12 mouse cellular contexts compared by ENCODE assay signal in genomic region chr9:75551342-75551741, GRCm38 (mm10). TPM values are rescaled to one million over a fixed set of nuclear protein-coding genes. Genes with fewer than 3 reads are reported as not detected.
DNase-seq lines count a peak whose midpoint lies in the region; ATAC-seq lines count a peak whose summit lies in the region.
"Had no signal": no experiment of that assay in that cellular context is flagged by ENCODE, and none has a peak within 500 bp of the region (broad histone marks: within the 10 kb centered on the region; RNA-seq: fewer than 3 reads in every experiment).

No protein-coding gene starts in this region.

- WGBS in embryonic facial prominence, embryonic 11.5 days = 35% methylated on average over 5 of the region's 5 CpGs
- WGBS in embryonic facial prominence, embryonic 10.5 days = 54% methylated on average over 5 of the region's 5 CpGs
- 38% methylated on average over 5 of the region's 5 CpGs for WGBS in hindbrain, embryonic 16.5 days
- WGBS in hindbrain, embryonic 12.5 days = 58% methylated on average over 5 of the region's 5 CpGs

- no peak overlapping the region for H3K4me3 ChIP-seq in embryonic facial prominence, embryonic 11.5 days (ENCODE audit: low read depth, low read length)
- H3K4me3 ChIP-seq in embryonic facial prominence, embryonic 10.5 days = no peak overlapping the region
- no peak overlapping the region for H3K4me3 ChIP-seq in hindbrain, embryonic 16.5 days (ENCODE audit: low read length)
- H3K4me3 ChIP-seq in hindbrain, embryonic 12.5 days = no peak overlapping the region
- H3K4me3 ChIP-seq: embryonic facial prominence, embryonic 12.5 days had no signal

- peak; percentile 27 for DNase-seq in embryonic facial prominence, embryonic 11.5 days (ENCODE audit: low spot score)
- no peak for DNase-seq in embryonic facial prominence, embryonic 10.5 days (ENCODE audit: low spot score)
- DNase-seq in lung, postnatal 10 days = peak; percentile 46
- no peak for DNase-seq in lung, postnatal 36 days
- DNase-seq in cerebellum, postnatal 25 days = peak; percentile 36 to 53
- DNase-seq in kidney, postnatal 10 days = no peak
- DNase-seq: gastrocnemius, postnatal 14 days; kidney, postnatal 4 days; thymus, adult 2 months had no signal

- no peaks in the 10 kb centered on the region for H3K36me3 ChIP-seq in embryonic facial prominence, embryonic 11.5 days (replicated peaks; ENCODE audit: control insufficient read depth, insufficient read depth, low read depth, low read length)
- no peaks in the 10 kb centered on the region; the same call in 1 of the 2 replicates for H3K36me3 ChIP-seq in embryonic facial prominence, embryonic 10.5 days (replicated peaks)
- no peaks in the 10 kb centered on the region for H3K36me3 ChIP-seq in hindbrain, embryonic 16.5 days (ENCODE audit: control insufficient read depth, insufficient read depth, low read length)
- H3K36me3 ChIP-seq in hindbrain, embryonic 12.5 days = no peaks in the 10 kb centered on the region; the same call in 1 of the 2 replicates
- H3K36me3 ChIP-seq: embryonic facial prominence, embryonic 12.5 days had no signal

- no peak overlapping the region for H3K27ac ChIP-seq in embryonic facial prominence, embryonic 11.5 days (replicated peaks; ENCODE audit: low read depth, low read length)
- H3K27ac ChIP-seq in embryonic facial prominence, embryonic 10.5 days (replicated peaks) = no peak overlapping the region
- H3K27ac ChIP-seq in hindbrain, embryonic 16.5 days (ENCODE audit: low read depth, low read length) = no peak overlapping the region
- no peak overlapping the region for H3K27ac ChIP-seq in hindbrain, embryonic 12.5 days
- H3K27ac ChIP-seq: embryonic facial prominence, embryonic 12.5 days had no signal

- no peak overlapping the region for H3K9ac ChIP-seq in embryonic facial prominence, embryonic 11.5 days (replicated peaks; ENCODE audit: low read length)
- no peak overlapping the region for H3K9ac ChIP-seq in hindbrain, embryonic 16.5 days (ENCODE audit: low read depth, low read length)
- H3K9ac ChIP-seq in hindbrain, embryonic 12.5 days = no peak overlapping the region
- H3K9ac ChIP-seq: embryonic facial prominence, embryonic 12.5 days had no signal

- H3K27me3 ChIP-seq in embryonic facial prominence, embryonic 11.5 days (ENCODE audit: control insufficient read depth, insufficient read depth, low read length) = no peaks in the 10 kb centered on the region
- H3K27me3 ChIP-seq in embryonic facial prominence, embryonic 10.5 days (replicated peaks; ENCODE audit: low read depth, poor library complexity, severe bottlenecking) = no peaks in the 10 kb centered on the region
- H3K27me3 ChIP-seq in hindbrain, embryonic 16.5 days (replicated peaks; ENCODE audit: control insufficient read depth, insufficient read depth, low read length) = no peaks in the 10 kb centered on the region
- no peaks in the 10 kb centered on the region for H3K27me3 ChIP-seq in hindbrain, embryonic 12.5 days
- H3K27me3 ChIP-seq: embryonic facial prominence, embryonic 12.5 days had no signal

- ATAC-seq in embryonic facial prominence, embryonic 11.5 days (replicated peaks; ENCODE audit: insufficient number of reproducible peaks, low FRiP score, low TSS enrichment, low read depth) = no peak
- ATAC-seq in hindbrain, embryonic 16.5 days = peak; percentile 21; the same call in 1 of the 2 replicates
- ATAC-seq in hindbrain, embryonic 12.5 days (ENCODE audit: low FRiP score) = no peak

- no peak overlapping the region for H3K4me2 ChIP-seq in embryonic facial prominence, embryonic 11.5 days (ENCODE audit: low read depth, low read length)
- H3K4me2 ChIP-seq in hindbrain, embryonic 16.5 days (ENCODE audit: low read length) = no peak overlapping the region
- no peak overlapping the region for H3K4me2 ChIP-seq in hindbrain, embryonic 12.5 days (replicated peaks)
- H3K4me2 ChIP-seq: embryonic facial prominence, embryonic 12.5 days had no signal

- H3K4me1 ChIP-seq in embryonic facial prominence, embryonic 11.5 days (ENCODE audit: control insufficient read depth, insufficient read depth, low read length) = no peaks in the 10 kb centered on the region; the same call in 1 of the 2 replicates
- H3K4me1 ChIP-seq in embryonic facial prominence, embryonic 10.5 days = peaks cover 24% of the 10 kb centered on the region
- 0 out of 2 replicates have a peak, but pooled peaks cover 2% of the 10 kb centered on the region for H3K4me1 ChIP-seq in hindbrain, embryonic 16.5 days (ENCODE audit: control insufficient read depth, insufficient read depth, low read depth, low read length)
- H3K4me1 ChIP-seq in hindbrain, embryonic 12.5 days = peaks cover 2% of the 10 kb centered on the region

- no peaks in the 10 kb centered on the region for H3K9me3 ChIP-seq in embryonic facial prominence, embryonic 11.5 days (replicated peaks; ENCODE audit: control insufficient read depth, low read length)
- 0 out of 2 replicates have a peak, but pooled peaks cover 6% of the 10 kb centered on the region for H3K9me3 ChIP-seq in embryonic facial prominence, embryonic 10.5 days
- H3K9me3 ChIP-seq in hindbrain, embryonic 16.5 days (ENCODE audit: control insufficient read depth, low read length) = peaks cover 4% of the 10 kb centered on the region; the same call in 1 of the 2 replicates
- H3K9me3 ChIP-seq in hindbrain, embryonic 12.5 days (replicated peaks) = peaks cover 5% of the 10 kb centered on the region; the same call in 1 of the 2 replicates
- H3K9me3 ChIP-seq: embryonic facial prominence, embryonic 12.5 days had no signal

RNA-seq across cellular contexts. Expression of gene Tmod3, which starts 8.1 kb away (rescaled TPM):
- polyA plus RNA-seq in embryonic facial prominence, embryonic 11.5 days (2014; fragmentation: Nextera tagmentation; extraction: Ambion mirVana) = 106 and 117 TPM in 2 replicates
- 81.0 and 99.2 TPM in 2 replicates for polyA plus RNA-seq in embryonic facial prominence, embryonic 10.5 days (2016; fragmentation: Nextera tagmentation; extraction: Ambion mirVana)
- 75.6 and 79.5 TPM in 2 replicates for polyA plus RNA-seq in hindbrain, embryonic 16.5 days (2015; fragmentation: Nextera tagmentation; extraction: Ambion mirVana)
- polyA plus RNA-seq in hindbrain, embryonic 12.5 days (2016; fragmentation: Nextera tagmentation; extraction: Ambion mirVana) = 96.5 and 98.4 TPM in 2 replicates

RNA-seq across cellular contexts. Expression of gene Tmod2, which starts 59.8 kb away (rescaled TPM):
- polyA plus RNA-seq in embryonic facial prominence, embryonic 11.5 days (2014; fragmentation: Nextera tagmentation; extraction: Ambion mirVana) = 36.2 and 38.2 TPM in 2 replicates
- 31.9 and 34.3 TPM in 2 replicates for polyA plus RNA-seq in embryonic facial prominence, embryonic 10.5 days (2016; fragmentation: Nextera tagmentation; extraction: Ambion mirVana)
- 291 and 339 TPM in 2 replicates for polyA plus RNA-seq in hindbrain, embryonic 16.5 days (2015; fragmentation: Nextera tagmentation; extraction: Ambion mirVana)
- 110 and 112 TPM in 2 replicates for polyA plus RNA-seq in hindbrain, embryonic 12.5 days (2016; fragmentation: Nextera tagmentation; extraction: Ambion mirVana)

Comparison
In these comparisons a context has a peak if more than half of its experiments do, and no peak if none do; other contexts are left out.
1. DNase-seq: peak in embryonic facial prominence, embryonic 11.5 days (single experiment), lung, postnatal 10 days (single experiment) and cerebellum, postnatal 25 days (2 of 2); none in embryonic facial prominence, embryonic 10.5 days (single experiment), lung, postnatal 36 days (single experiment) and kidney, postnatal 10 days (single experiment).